Mouse (Mus musculus) liver, adult 2 months (tissue): Measurements from ENCODE around the gene Calcrl.

ENCODE experiments used
- CTCF ChIP-seq: fragments of 200-500 bp; IDR thresholded peaks from 2 replicates; pipeline ENCODE4 v1.5.1; 2011; ENCODE audit warnings: low read depth, low read length, control low read depth
- POLR2A ChIP-seq: fragments of 200-500 bp; IDR thresholded peaks from 2 replicates; pipeline ENCODE4 v1.6.1; 2011; ENCODE audit warnings: low read length, control low read depth; ENCODE audit not compliant: insufficient read depth; ENCODE audit errors: extremely low read depth

DNA sequence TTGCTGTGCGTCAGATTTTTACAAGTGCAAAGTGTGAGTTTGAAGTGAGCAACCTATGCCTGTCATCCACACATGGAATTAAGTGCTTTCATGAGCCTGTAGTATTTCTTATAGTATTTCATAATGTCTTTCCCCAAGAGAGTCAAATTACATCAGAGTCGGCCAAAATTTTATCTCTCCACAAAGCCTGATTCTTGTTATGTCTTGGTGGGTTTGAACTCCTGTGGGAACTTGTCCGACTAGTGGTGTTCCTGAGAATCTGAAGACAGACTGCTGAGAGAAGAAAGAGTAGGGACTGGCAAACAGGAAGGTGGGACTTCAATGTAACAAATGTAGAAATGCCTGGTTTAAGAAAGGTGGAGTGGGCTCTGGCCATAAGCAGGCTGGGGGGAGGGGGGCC, 3.6 kb upstream of the Calcrl start:
- TF ChIP-seq POLR2A = no peak
- TF ChIP-seq CTCF = no peak
